Mouse (Mus musculus) adrenal gland, adult 8-10 months (tissue): ENCODE measurements at regions not wholly inside any gene's neighbourhood (a gene's known extent, or its start where the extent isn't known, plus 50 kb on each side); places are given as distances from the start of the nearest gene placed in this dataset.

Source experiments
- DNase-seq: peaks from one replicate; pipeline ENCODE4 v3.0.0; 2022

DNA sequence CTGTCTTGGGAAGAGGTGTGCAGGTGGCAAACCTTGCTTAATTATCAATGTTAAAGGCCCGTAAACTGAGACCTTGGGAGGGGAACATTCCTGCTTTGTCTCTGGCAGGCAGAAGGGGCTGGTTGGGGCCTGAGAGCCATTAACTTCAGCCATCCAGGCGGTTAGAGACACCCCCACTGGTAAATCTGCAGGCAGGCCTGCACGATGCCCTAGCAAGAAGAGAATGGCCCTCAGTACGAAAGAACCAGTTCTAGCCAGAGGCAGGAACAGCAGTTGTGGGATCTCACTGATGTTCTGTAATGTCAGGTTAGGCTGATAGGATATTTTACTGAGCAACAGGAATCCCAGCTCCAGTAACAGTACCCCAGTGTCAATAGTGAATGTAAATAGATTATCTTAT is 70.5 kb downstream of the Apip start:
- no peak for DNase-seq

DNA sequence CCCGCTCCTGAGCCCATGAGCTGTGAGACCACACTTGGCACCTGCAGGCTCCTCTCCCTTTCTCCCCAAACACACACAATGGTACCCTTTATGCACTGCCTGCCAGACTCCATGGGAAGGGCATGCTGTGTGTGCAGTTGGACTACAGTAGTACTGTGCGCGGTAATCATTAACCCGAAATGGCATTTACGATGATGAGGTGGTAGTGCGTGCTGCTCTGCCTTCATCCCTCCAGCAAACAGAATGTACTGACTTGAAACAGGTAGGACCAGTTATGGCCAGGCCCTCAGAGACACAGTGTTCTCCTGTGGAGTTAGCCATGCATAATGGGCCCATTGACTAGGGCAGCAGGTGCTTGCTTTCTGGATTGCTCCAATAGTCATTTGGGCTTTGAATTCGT is 70.9 kb downstream of the Apip start:
- no peak for DNase-seq

DNA sequence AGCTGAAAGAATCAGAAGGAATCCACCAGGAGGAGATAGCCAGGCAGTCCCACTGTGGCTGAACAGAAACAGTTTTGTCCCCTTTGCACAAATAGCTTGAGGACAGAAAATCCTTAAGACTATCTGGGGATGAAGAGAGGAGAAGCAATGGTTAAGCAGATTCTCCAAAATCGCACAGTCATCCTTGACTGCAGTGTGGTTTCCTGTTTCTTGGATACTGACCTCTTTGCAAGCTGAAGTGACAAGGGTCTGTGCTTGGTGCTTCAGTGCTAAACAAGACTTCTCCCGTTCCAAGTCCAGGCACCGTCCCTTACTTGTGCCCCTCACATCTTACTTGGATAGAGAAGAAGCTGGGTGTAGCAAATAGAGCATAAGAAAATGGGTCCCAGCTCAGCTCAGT is 71.6 kb downstream of the Apip start:
- DNase-seq, result no peak

DNA sequence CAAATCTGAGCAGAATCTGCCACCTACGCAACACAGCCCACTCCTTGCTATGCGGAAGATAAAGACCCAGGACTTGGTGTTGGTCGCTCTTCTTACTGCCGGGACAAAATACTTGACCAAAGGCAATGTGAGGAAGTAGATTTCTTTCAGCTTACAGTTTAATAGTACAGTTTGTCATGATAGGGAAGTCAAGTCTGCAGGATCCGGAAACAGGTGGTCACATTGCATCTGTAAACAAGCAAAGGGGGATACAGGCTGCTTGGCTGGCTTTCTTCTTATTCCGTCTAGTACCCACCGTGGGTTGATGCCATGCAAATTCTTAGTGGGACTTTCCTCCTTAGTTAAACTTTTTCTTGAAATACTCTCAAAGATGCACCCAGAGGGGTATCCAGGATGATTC is 72.7 kb downstream of the Apip start:
- DNase-seq, result no peak

DNA sequence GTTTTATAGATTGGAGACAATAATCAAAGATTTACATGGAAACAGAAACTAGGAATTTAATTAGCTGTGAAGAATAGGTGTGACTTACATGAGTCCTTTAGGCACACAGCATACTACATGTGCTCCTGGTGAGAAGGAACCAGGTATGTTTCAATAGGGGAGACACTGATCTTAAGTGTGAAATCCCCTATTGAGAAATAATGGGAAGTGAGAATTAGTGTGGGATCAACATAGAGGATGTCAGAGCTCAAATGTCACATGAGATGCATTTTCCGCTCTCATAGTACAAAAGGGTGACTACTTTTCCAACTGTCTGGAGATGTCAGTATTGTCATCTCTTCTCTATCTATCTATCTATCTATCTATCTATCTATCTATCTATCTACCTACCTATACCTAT is 79.8 kb downstream of the Apip start:
- DNase-seq, result no peak

DNA sequence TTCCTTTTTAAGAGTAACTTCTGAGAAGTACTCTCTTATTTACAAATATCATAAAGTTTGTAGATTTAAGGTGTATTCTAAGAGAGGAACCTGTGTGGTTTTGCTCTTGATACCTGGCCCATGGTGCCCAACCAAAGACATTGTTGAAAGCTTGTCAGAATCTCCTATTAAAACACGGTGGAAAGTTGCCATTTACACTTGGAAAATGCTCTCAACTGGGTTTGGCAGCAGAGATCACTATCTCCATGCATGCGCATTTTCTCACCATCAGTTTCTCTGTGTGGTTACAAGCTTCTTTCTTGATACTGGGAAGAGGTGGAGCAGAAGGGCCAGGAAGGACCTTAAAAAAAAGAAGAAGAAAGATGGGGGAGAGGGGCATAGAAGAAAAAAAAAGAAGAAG is 94.3 kb downstream of the Apip start:
- DNase-seq, result no peak

DNA sequence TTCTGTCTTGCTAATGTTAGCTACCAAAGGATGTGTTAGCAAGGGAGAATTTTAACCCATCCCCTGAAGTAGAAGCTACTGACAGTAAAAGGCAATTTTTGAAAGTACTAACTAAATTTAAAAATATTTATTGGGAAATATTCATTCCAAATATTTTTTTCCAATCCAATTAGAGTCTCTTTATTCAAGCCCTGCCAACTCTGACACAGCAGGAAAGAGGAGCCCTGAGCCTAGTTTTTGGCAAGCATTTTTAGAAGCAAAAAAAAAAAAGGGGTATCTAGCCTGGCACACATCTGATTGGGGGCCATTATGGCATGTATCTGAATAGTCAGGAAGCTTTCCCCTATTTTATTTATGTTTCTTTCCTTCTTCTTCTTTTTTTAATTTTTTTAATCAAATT is 94.8 kb downstream of the Apip start:
- no peak for DNase-seq

DNA sequence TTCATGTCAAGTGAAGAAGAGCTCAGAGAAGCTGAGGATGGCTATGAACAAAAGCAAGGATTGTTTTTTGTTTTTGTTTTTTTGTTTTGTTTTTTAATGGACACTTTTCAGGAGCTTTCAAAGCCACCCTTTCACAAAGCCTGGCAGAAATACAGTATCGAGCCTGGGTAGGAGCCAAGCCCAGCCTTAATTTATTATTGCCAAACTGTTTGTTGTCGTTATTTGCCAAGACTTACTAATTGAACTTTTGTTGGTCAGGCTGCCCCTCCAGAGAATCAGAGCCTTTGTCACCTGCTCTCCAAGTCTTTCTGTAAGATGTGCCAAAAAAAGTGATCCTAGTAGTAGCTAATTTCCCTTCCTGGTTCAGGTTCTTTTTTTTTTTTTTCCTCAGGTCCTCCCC is 103.9 kb downstream of the Apip start:
- no peak for DNase-seq

DNA sequence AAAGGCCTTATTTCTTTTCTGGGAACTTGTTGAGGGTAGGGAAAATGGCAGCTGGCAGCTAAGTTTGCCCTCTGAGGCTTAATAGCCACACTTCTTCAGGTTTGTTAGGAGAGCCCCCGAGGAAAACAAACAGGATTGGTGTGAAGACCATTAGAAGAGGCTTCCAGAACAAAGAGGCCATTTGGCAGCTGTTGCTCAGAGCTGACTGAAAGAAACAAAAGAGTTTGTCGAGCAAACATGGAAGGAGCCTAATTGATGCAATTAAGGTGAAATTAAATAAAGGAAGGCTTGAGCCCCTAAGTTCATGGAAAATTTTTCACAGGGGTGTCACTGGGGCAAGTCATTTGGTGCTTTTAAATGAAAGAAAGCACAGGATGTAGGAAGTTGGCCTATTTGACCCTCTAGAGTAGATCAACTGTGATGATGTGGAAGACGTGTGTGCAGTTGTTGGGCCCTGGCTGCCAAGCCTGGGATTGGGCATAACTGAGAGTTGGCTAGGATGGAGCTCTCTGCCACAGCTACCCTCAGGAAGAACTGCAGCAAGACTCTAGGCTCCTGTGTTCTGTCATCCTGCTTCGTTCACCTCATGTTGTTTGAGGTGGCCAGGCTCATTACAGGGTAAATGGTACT is 106.9 kb downstream of the Apip start:
- no peak for DNase-seq

DNA sequence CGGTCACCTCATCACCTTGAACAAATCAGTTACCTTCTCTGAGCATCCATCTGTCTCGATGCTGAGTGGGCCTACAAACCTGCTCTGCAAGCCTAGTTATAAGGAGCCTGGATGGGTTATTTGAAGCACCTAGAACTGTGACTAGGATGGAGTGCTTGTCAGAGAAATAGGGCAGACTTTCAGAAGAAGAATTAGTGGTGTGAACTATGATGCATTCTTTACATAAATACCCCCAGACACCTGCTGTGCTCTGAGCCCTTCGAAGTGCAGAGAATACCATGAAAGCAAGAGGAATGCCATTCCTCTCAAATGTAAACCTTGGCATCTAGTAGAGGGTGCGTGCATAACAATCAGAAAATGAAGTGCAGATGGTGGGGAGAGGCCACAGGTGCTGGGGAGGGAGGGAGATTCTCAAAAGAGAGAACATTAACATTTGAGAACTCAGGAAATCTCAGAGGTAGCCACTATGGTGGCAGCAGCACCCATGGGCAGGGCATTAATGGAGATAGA is 113.3 kb downstream of the Apip start:
- no peak for DNase-seq

DNA sequence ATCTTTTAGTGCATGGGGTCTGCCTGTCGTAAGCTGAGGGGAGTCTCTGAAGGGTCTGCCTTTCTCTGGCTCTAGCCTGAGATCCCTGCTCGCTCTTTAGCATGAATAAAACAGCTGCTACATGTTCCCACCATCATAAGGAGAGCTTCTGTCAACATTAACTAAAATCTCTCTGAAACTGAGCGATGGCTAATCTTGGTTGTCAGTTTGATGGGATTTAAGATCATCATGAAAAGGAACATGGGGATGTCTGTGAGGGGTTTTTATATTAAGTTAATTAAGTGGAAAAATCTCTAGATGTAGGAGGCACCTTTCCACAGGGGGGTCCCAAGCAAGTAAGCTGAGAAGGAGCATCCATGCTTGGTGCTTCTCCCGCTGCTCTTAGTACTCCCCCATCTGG is 110.5 kb downstream of the Ehf start:
- DNase-seq, result no peak

DNA sequence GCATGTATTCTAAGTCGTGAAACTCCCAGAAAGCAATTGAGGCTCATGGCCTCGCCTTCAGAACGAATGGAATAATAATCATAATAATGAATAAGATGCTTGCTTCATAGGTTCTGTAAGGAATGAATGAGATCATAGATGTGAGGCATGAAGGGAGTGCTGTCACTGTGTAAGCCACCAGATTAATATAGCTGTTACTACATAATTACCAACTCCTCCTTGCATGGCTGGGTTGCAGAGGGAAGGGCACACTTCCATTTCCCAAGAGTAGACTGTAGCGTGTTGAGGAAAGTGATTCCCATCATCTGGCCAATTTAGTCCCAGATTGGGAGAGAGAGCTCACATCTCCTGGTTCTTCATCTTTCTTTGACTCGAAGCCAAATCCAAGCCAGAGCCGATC is 102.8 kb downstream of the Ehf start:
- no peak for DNase-seq

DNA sequence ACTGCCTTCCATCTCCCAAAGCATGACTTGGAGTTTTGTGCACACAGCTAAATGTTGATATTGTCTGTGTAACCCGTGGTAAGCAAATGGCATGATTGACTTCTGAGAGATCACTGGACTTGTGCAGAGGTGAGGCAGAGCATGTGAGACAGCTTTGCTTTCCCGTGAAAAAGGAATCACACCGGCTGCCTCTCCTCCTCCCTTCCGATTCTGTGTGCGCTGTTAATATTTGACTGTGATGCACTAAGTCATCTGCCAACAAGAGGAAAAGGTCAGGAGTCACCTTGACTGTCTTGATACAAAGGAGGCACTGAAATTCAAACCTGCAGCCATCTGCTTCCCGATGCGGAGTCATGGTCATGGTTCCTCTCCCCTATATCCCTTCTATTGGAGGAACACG is 98.0 kb downstream of the Ehf start:
- no peak for DNase-seq

DNA sequence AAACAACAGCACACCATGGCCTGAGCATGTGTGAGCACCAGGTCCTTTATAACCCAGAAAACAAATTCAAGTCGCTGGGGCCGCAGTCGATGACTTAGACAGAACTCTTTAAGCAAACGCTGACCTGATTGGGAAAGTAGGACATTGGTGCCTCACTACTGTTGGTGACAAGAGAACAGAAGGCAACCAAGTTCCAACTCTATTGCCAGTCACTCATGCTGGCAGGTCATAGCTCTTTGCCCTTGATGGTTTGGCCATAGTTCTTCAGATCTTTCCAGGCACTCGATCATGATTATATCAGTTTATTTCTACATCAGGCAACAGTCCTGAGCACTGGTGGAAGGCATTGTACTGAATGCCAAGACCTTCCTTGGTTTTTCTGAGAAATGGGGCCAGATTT is 94.7 kb downstream of the Ehf start:
- DNase-seq, result peak; percentile 42

DNA sequence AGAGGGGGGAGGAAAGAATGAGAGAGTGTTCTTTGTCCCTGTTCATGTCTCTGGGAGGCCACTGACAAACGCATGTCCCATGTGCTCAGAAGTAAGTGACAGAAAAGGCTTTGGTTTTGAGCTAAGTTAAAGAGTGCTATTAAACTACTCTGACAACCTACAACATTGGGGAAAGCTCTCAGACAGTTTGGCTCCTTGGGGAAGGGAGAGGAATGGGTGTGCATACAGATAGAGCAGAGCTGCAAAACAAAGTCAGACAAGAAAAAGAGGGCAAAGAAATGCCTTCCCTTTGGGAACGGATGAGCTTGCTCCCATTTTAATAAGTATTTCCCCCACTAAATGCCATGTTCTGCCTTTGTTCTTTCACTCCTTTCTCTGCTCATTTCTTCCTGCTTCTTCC is 94.0 kb downstream of the Ehf start:
- no peak for DNase-seq

DNA sequence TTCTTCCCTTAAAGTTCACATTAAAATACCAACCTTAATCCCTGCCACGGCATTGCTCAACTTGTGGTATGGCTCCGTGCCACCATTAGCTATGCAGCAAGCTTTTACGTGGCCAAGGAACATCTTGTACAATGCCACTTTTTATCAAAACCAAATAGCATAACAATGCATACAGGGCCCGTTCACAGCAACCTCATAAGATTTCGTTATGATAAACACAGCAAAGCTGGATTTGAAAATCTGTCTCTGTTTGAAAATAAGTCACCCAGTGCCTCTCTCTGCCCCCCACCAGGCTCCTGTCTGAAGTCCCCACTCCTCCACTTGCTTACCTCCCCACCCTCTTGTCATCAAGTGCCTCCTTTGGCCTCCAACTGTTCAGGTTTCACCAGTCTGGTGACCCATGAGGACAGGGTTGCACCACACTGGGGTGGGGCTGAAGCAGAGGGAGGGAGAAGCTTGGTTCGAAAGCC is 93.5 kb downstream of the Ehf start:
- peak; percentile 11 for DNase-seq

DNA sequence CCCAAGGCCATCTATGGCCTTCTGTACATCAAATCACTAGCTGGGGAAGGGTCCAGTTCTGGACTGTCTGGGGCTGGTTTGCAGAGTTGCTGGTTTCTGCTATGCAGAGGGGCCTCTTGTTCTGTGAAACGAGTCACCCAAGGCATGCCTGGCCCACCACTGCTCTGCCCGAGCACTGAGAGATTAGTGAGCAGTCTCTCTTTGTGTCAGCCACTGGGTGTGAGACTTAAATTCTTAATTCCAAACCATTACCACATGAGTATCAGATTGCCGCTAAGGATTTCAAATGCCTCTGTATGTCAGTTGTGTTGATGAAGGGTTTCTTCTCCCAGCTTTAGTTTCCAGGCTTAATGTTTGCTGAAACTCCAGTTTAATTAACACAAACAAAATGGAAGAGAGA is 91.9 kb downstream of the Ehf start:
- no peak for DNase-seq
